In genomic region chr9:61172421-61172820, GRCm38 (mm10) we compare ENCODE assay signal across 27 mouse cellular contexts.
"Had no signal": no experiment of that assay in that cellular context is flagged by ENCODE, and none has a peak within 500 bp of the region (broad histone marks: within the 10 kb centered on the region; RNA-seq: fewer than 3 reads in every experiment).

No protein-coding gene starts in this region.

- H3K36me3 ChIP-seq: embryonic facial prominence, embryonic 10.5 days; embryonic facial prominence, embryonic 12.5 days; embryonic facial prominence, embryonic 13.5 days; embryonic facial prominence, embryonic 15.5 days; forebrain, embryonic 10.5 days; forebrain, embryonic 12.5 days; forebrain, embryonic 15.5 days had no signal

- ATAC-seq: forebrain, embryonic 13.5 days; forebrain, embryonic 14.5 days; forebrain, embryonic 15.5 days; forebrain, embryonic 16.5 days; forebrain, postnatal 0 days had no signal

- H3K4me1 ChIP-seq: embryonic facial prominence, embryonic 12.5 days; embryonic facial prominence, embryonic 13.5 days; embryonic facial prominence, embryonic 15.5 days; forebrain, embryonic 12.5 days; forebrain, embryonic 15.5 days had no signal

- H3K9ac ChIP-seq: embryonic facial prominence, embryonic 12.5 days; embryonic facial prominence, embryonic 13.5 days; embryonic facial prominence, embryonic 15.5 days; forebrain, embryonic 12.5 days; forebrain, embryonic 13.5 days; forebrain, embryonic 15.5 days; forebrain, postnatal 0 days had no signal

- H3K4me2 ChIP-seq: embryonic facial prominence, embryonic 12.5 days; embryonic facial prominence, embryonic 13.5 days; embryonic facial prominence, embryonic 15.5 days; forebrain, embryonic 12.5 days; forebrain, embryonic 13.5 days; forebrain, embryonic 15.5 days had no signal

- H3K27me3 ChIP-seq: forebrain, embryonic 15.5 days had no signal

- H3K4me3 ChIP-seq: embryonic facial prominence, embryonic 10.5 days; embryonic facial prominence, embryonic 12.5 days; embryonic facial prominence, embryonic 13.5 days; embryonic facial prominence, embryonic 15.5 days; erythroblast, embryonic 14.5 days; forebrain, embryonic 10.5 days; forebrain, embryonic 12.5 days; forebrain, embryonic 13.5 days; forebrain, embryonic 15.5 days; gastrocnemius, adult 2 months; heart, adult 2 months had no signal

- H3K9me3 ChIP-seq: embryonic facial prominence, embryonic 10.5 days; embryonic facial prominence, embryonic 12.5 days; embryonic facial prominence, embryonic 13.5 days; embryonic facial prominence, embryonic 15.5 days; forebrain, embryonic 10.5 days; forebrain, embryonic 12.5 days; forebrain, embryonic 13.5 days; forebrain, embryonic 15.5 days had no signal

- H3K27ac ChIP-seq: embryonic facial prominence, embryonic 10.5 days; embryonic facial prominence, embryonic 12.5 days; embryonic facial prominence, embryonic 13.5 days; embryonic facial prominence, embryonic 15.5 days; forebrain, embryonic 10.5 days; forebrain, embryonic 12.5 days; forebrain, embryonic 13.5 days; forebrain, embryonic 15.5 days; gastrocnemius, adult 2 months; heart, adult 2 months had no signal

- DNase-seq: cerebellum, adult 2 months; cerebellum, adult 8-10 months; cerebellum, adult 9-10 months; cerebellum, adult 9-11 months; cerebellum, postnatal 10 days; cerebellum, postnatal 14 days; cerebellum, postnatal 25 days; cerebellum, postnatal 36 days; embryo, embryonic 11 days; forebrain, postnatal 0 days; gastrocnemius, adult 2 months; gastrocnemius, postnatal 10 days; gastrocnemius, postnatal 14 days; gastrocnemius, postnatal 25 days; gastrocnemius, postnatal 36 days; heart, adult 2 months had no signal
